Mouse (Mus musculus) stomach, postnatal 0 days (tissue): ENCODE measurements around the gene Aamp. TPM values are rescaled to one million over a fixed set of nuclear protein-coding genes. Genes with fewer than 3 reads are reported as not detected.

Experiments used
- ATAC-seq: fragments of 200-750 bp; cut with Nextera tagmentation; 2 replicates; pipeline ENCODE4 v1.8.0; 2017; ENCODE audit not compliant: low FRiP score, low TSS enrichment
- DNase-seq: peaks from one replicate; pipeline ENCODE4 v3.0.0-alpha.2; 2016; ENCODE audit warnings: low spot score
- H3K27ac ChIP-seq: fragments of 300-500 bp; sonication (generic); replicated peaks from 2 replicates; pipeline ENCODE4 v1.5.1; 2014; ENCODE audit warnings: mild to moderate bottlenecking, control low read depth
- H3K27me3 ChIP-seq: fragments of 300-500 bp; sonication (generic); 2 replicates; pipeline ENCODE4 v1.6.1; 2014; ENCODE audit warnings: low read length; ENCODE audit not compliant: control insufficient read depth, insufficient read depth
- H3K36me3 ChIP-seq: fragments of 300-500 bp; sonication (generic); 2 replicates; pipeline ENCODE4 v1.6.1; 2014; ENCODE audit warnings: low read length, mixed read lengths; ENCODE audit not compliant: control insufficient read depth, insufficient read depth
- H3K4me1 ChIP-seq: fragments of 300-500 bp; sonication (generic); replicated peaks from 2 replicates; pipeline ENCODE4 v1.6.1; 2014; ENCODE audit warnings: antibody characterized with exemption; ENCODE audit not compliant: control insufficient read depth, insufficient read depth
- H3K4me2 ChIP-seq: fragments of 300-500 bp; sonication (generic); replicated peaks from 2 replicates; pipeline ENCODE4 v1.6.1; 2014; ENCODE audit warnings: low read depth, mild to moderate bottlenecking, control low read depth, moderate library complexity
- H3K4me3 ChIP-seq: fragments of 300-500 bp; sonication (generic); 2 replicates; pipeline ENCODE4 v1.5.1; 2014; ENCODE audit warnings: low read depth, low read length, control low read depth
- H3K9ac ChIP-seq: fragments of 300-500 bp; sonication (generic); 2 replicates; pipeline ENCODE4 v1.6.1; 2014; ENCODE audit warnings: mild to moderate bottlenecking, low read length, control low read depth, mixed read lengths
- H3K9me3 ChIP-seq: fragments of 300-500 bp; sonication (generic); 2 replicates; pipeline ENCODE4 v1.6.1; 2016; ENCODE audit warnings: low read length; ENCODE audit not compliant: control insufficient read depth
- CTCF ChIP-seq: IDR thresholded peaks from 2 replicates; pipeline ENCODE4 v1.5.1; 2016; ENCODE audit warnings: antibody characterized with exemption, low read depth, mild to moderate bottlenecking, moderate library complexity
- EP300 ChIP-seq: optimal IDR thresholded peaks from 2 replicates; pipeline ENCODE3; 2016; ENCODE audit warnings: antibody characterized with exemption
- WGBS: fragments of 180-500 bp; shearing (Covaris S2); extraction: QIAGEN DNeasy Blood & Tissue Kit; methylation state at CpG from one replicate; pipeline ENCODE4 v1.1.7; 2014; 5-methylcytosine and 5-hydroxymethylcytosine counted together
- polyA plus RNA-seq: library from polyadenylated mRNA; unstranded; fragments of >200 nt; fragmentation: Nextera tagmentation; extraction: Ambion mirVana; gene quantifications from 2 replicates; pipeline ENCODE4 v1.2.1, GENCODE M21; 2015

The Aamp gene
- polyA plus RNA-seq, 1 experiment from 2014 or later, result 157 TPM

- peak; percentile 37 for DNase-seq
Observed at GRCm38 (mm10) chr1:74321396-74321795, 36.9 kb upstream of the Aamp start.

GRCm38 (mm10) chr1:74318711-74319110 lies 34.2 kb upstream of the Aamp start:
- ATAC-seq (no peak), DNase-seq (no peak)
- Histone ChIP-seq H3K36me3 (no peaks in the 10 kb centered on the region), H3K27ac (no peak overlapping the region), H3K27me3 (no peaks in the 10 kb centered on the region), H3K9me3 (no peaks in the 10 kb centered on the region), H3K4me2 (no peak overlapping the region), H3K4me3 (no peak overlapping the region), H3K4me1 (no peaks in the 10 kb centered on the region), H3K9ac (no peak overlapping the region)
- WGBS, result 97% methylated on average over 3 of the region's 3 CpGs
- TF ChIP-seq CTCF (no peak), EP300 (no peak)

More at GRCm38 (mm10) chr1:74321396-74321795, 36.9 kb upstream of the Aamp start:
- Histone ChIP-seq H3K9ac (no peak overlapping the region), H3K9me3 (no peaks in the 10 kb centered on the region), H3K4me2 (no peak overlapping the region), H3K36me3 (no peaks in the 10 kb centered on the region), H3K4me3 (no peak overlapping the region), H3K27ac (0 out of 2 replicates have a peak overlapping the region, but pooled peaks have one; percentile 45), H3K4me1 (no peaks in the 10 kb centered on the region), H3K27me3 (no peaks in the 10 kb centered on the region)
- WGBS, result 29% methylated on average over 3 of the region's 3 CpGs
- no peak for TF ChIP-seq CTCF
- no peak for TF ChIP-seq EP300
- peak; percentile 74; the same call in 1 of the 2 replicates for ATAC-seq

DNA sequence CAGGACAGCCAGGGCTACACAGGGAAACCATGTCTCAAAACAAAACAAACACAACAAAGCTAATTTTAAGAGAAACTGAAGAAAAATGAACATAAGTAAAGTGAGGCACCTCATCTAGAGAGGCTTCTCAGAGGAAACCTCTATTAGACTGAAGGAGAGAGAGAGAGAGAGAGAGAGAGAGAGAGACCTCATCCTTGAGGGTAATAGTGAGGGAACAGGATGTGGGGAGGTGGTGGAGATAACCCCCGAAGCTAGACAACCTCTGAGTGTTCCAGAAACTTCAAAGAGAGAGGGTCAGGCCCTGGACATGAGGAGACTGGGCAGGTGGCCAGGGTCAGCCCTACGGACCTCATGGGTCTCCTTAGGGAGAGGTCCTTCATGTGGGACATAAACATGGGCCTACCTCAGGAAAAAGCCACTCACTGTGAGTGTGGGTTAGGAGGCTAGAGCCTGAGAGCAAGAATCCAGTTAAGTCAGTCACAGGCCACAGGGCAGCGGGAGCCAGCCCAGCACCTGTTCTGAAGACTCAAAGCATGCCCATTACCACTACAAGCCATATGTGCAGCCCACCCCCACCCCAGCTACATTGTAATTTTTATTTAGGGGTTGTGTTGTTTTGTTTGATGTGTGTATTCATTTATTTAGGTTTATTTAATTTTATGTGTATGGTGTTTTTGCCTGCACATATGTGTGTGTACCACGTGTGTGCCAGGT lies 31.7 kb upstream of the Aamp start:
- Histone ChIP-seq H3K9me3 (no peaks in the 10 kb centered on the region), H3K27me3 (no peaks in the 10 kb centered on the region), H3K4me2 (no peak overlapping the region), H3K27ac (no peak overlapping the region), H3K4me3 (no peak overlapping the region), H3K4me1 (no peaks in the 10 kb centered on the region), H3K36me3 (no peaks in the 10 kb centered on the region), H3K9ac (no peak overlapping the region)
- DNase-seq, result no peak
- 72% methylated on average over 4 of the region's 4 CpGs for WGBS
- ATAC-seq, result no peak
- TF ChIP-seq EP300 (no peak), CTCF (no peak)

- no peaks in the 10 kb centered on the region for H3K36me3 ChIP-seq
- no peak overlapping the region for H3K27ac ChIP-seq
- WGBS, result 82% methylated on average over 3 of the region's 3 CpGs
- H3K4me1 ChIP-seq, result peaks cover 3% of the 10 kb centered on the region
- no peak overlapping the region for H3K4me2 ChIP-seq
- no peak for TF ChIP-seq EP300
- TF ChIP-seq CTCF, result no peak
- H3K27me3 ChIP-seq, result no peaks in the 10 kb centered on the region
- no peaks in the 10 kb centered on the region for H3K9me3 ChIP-seq
- no peak for DNase-seq
- no peak for ATAC-seq
- no peak overlapping the region for H3K4me3 ChIP-seq
- H3K9ac ChIP-seq, result no peak overlapping the region
Observed at GRCm38 (mm10) chr1:74314796-74315195, 30.3 kb upstream of the Aamp start.

DNA sequence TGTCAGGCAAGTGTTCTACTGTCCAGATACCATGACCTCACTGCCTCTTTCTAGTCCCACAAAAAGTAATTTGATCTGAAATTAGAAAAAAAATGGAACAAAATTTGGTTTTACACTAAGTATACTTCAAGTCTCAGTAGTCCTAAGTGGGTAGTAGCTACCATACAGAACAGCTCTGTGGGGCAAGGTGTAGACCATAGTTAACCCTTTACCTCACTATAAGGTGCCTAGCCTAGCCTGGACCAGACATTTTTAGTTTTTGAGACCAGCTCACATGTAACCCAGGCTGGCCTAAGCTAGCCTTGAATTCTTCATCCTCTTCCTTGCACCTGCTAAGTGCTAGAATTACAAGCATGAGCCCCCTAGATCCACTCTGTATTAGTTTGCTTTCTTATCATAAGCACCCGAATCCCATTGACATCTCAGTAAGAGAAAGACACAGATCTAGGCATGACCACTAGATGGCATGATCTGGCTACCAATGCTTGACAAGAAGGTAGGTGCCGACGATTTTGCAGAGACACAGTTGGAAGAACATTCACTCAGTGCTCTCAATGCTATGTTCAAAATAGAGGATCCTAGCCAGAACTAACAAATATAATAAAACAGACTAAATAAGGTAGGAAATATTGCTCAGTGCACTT lies 28.6 kb upstream of the Aamp start:
- Histone ChIP-seq H3K4me2 (no peak overlapping the region), H3K9ac (no peak overlapping the region), H3K9me3 (no peaks in the 10 kb centered on the region), H3K4me1 (peaks cover 4% of the 10 kb centered on the region), H3K27ac (no peak overlapping the region), H3K4me3 (no peak overlapping the region), H3K27me3 (no peaks in the 10 kb centered on the region), H3K36me3 (no peaks in the 10 kb centered on the region)
- WGBS, result 3% methylated on average over 3 of the region's 3 CpGs
- peak; percentile 28; the same call in 1 of the 2 replicates for ATAC-seq
- peak; percentile 97 for TF ChIP-seq CTCF
- TF ChIP-seq EP300, result no peak
- DNase-seq, result peak; percentile 58

GRCm38 (mm10) chr1:74309767-74310166 lies 25.2 kb upstream of the Aamp start:
- H3K4me1 ChIP-seq, result peaks cover 4% of the 10 kb centered on the region
- 0 out of 2 replicates have a peak overlapping the region, but pooled peaks have one; percentile 23 for H3K9ac ChIP-seq
- H3K4me2 ChIP-seq, result no peak overlapping the region
- TF ChIP-seq CTCF, result no peak
- TF ChIP-seq EP300, result no peak
- no peak overlapping the region for H3K4me3 ChIP-seq
- H3K36me3 ChIP-seq, result no peaks in the 10 kb centered on the region
- no peaks in the 10 kb centered on the region for H3K9me3 ChIP-seq
- H3K27ac ChIP-seq, result peak overlapping the region; percentile 41; the same call in 1 of the 2 replicates
- DNase-seq (peak; percentile 40), ATAC-seq (no peak)
- H3K27me3 ChIP-seq, result no peaks in the 10 kb centered on the region
- 22% methylated on average over 3 of the region's 3 CpGs for WGBS
